Mouse (Mus musculus) ES-E14 (cell line): ENCODE measurements around the gene Tpgs1. TPM values are rescaled to one million over a fixed set of nuclear protein-coding genes. Genes with fewer than 3 reads are reported as not detected.

Experiments
- DNase-seq: peaks from one replicate; pipeline ENCODE4 v3.0.0-alpha.2; 2013; ENCODE audit warnings: low read depth, low spot score
- H3K27ac ChIP-seq: 2 replicates; pipeline ENCODE4 v1.5.1; 2012; ENCODE audit warnings: low read depth, mild to moderate bottlenecking, low read length, moderate library complexity, mixed read lengths; ENCODE audit not compliant: poor library complexity, insufficient read depth, severe bottlenecking
- H3K36me3 ChIP-seq: 2 replicates; pipeline ENCODE4 v1.6.1; 2012; ENCODE audit warnings: mild to moderate bottlenecking, low read length, moderate library complexity, mixed read lengths; ENCODE audit not compliant: control insufficient read depth, poor library complexity, insufficient read depth, severe bottlenecking
- H3K4me1 ChIP-seq, 2 experiments: fragments of 150-350 bp in 1 of 2; sonication (generic) in 1 of 2; 2 replicates each; pipeline ENCODE4 v1.6.1; 2012; ENCODE audit warnings: low read length in 2 of 2, mild to moderate bottlenecking in 1 of 2, mixed read lengths in 1 of 2; ENCODE audit not compliant: control insufficient read depth in 2 of 2, insufficient read depth in 2 of 2, poor library complexity in 1 of 2
- H3K4me3 ChIP-seq, 2 experiments: fragments of 150-350 bp in 1 of 2; sonication (generic) in 1 of 2; 2 replicates each; pipeline ENCODE4 v1.5.1; 2012; ENCODE audit warnings: low read length in 2 of 2, low read depth in 1 of 2, mild to moderate bottlenecking in 1 of 2, mixed read lengths in 1 of 2; ENCODE audit not compliant: insufficient read depth in 1 of 2, poor library complexity in 1 of 2, severe bottlenecking in 1 of 2
- H3K9ac ChIP-seq: 2 replicates; pipeline ENCODE4 v1.6.1; 2012; ENCODE audit warnings: low read depth, mild to moderate bottlenecking, low read length, mixed read lengths; ENCODE audit not compliant: poor library complexity, insufficient read depth, severe bottlenecking
- H3K9me3 ChIP-seq: fragments of 150-350 bp; sonication (generic); 2 replicates; pipeline ENCODE4 v1.6.1; 2012; ENCODE audit warnings: low read depth, mild to moderate bottlenecking, low read length; ENCODE audit not compliant: control insufficient read depth, insufficient read depth
- CHD2 ChIP-seq: IDR thresholded peaks from 2 replicates; pipeline ENCODE4 v1.6.1; 2014; ENCODE audit warnings: mild to moderate bottlenecking, low read depth, low read length, inconsistent platforms
- HCFC1 ChIP-seq: IDR thresholded peaks from 2 replicates; pipeline ENCODE4 v1.6.1; 2012; ENCODE audit warnings: low read length, inconsistent platforms, borderline replicate concordance; ENCODE audit not compliant: insufficient read depth
- MAFK ChIP-seq: IDR thresholded peaks from 2 replicates; pipeline ENCODE4 v1.6.1; 2014; ENCODE audit warnings: mild to moderate bottlenecking, low read depth, low read length, inconsistent platforms; ENCODE audit not compliant: insufficient read depth
- ZC3H11A ChIP-seq: IDR thresholded peaks from 2 replicates; pipeline ENCODE4 v1.6.1; 2012; ENCODE audit warnings: low read depth, mild to moderate bottlenecking, inconsistent platforms, low read length, borderline replicate concordance
- ZNF384 ChIP-seq: IDR thresholded peaks from 2 replicates; pipeline ENCODE4 v1.6.1; 2012; ENCODE audit warnings: low read depth, low read length, inconsistent platforms
- in situ Hi-C, 2 experiments: fragments of 600-800 bp; cut with MboI; formaldehyde crosslinking; loops; one replicate each; pipeline ENCODE4 v1.15.1; 2025; ENCODE audit warnings: low sequenced_read_pairs in 2 of 2, inconsistent platforms in 1 of 2; ENCODE audit not compliant: unreplicated experiment in 2 of 2
- total RNA-seq: library from RNA; depleted of rRNA; stranded (reverse); fragments of 300-350 nt; gene quantifications from 2 replicates; pipeline ENCODE4 v1.2.3, GENCODE M21; 2012; rRNA removed

Tpgs1 gene
- 29.9 and 46.7 TPM in 2 replicates for total RNA-seq

DNA sequence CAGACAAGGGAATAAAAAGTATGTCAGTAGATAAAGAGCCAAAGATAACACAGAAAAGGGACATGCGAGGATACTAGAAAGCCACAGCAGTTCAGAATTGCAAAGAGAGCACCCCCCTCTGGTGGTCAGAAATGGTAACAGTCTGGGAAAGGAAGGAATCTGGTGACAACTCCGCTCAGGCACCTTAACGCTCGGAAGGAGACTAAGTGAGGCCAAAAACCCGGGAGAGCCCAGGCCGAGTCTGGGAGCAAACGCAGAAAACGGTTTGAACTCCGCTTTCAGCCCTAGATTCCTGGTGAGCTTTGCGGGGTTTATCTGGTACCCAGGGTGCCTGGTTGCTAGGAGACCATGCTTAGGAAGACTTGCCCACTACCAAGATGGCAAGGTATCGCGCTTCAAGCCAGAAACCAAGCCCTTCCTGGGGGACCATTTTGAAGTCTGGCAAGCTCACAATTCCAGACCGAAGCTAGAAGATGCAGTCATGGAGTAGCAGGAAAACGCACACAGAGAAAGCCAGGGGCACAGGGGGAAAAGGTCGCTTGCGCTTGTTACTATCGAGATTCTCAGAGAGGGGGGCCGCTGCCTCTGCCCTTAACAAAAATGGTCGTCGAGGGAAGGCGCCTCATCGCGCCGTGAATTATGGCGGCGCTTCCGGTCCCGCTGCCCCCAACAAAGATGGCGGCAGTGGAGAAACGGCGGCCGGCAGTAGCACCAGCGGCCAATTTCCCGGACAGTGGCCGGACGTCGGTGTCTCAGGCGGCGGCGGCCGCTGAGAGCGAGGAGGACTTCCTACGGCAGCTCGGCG lies at the start of gene Tpgs1:
Tpgs1 (plus strand) TSS at position 599 of the 805 bp plus-strand sequence.
- peaks cover 5 to 25% of the 10 kb centered on the region in 2 experiments; a peak in 3 of 4 replicates for H3K4me1 ChIP-seq
- TF ChIP-seq CHD2 (no peak), MAFK (no peak), HCFC1 (peak; percentile 90), ZC3H11A (peak; percentile 29; the same call in 1 of the 2 replicates), ZNF384 (no peak)
- peak within 1 kb of the TSS; percentile 90 for H3K9ac ChIP-seq
- H3K36me3 ChIP-seq: no peaks in the 10 kb centered on the region
- in situ Hi-C loops: no loop called here
- peak within 1 kb of the TSS; percentile 79 to 82 for H3K4me3 ChIP-seq
- H3K9me3 ChIP-seq: no peaks in the 10 kb centered on the region
- peak; percentile 88 for DNase-seq
- peak within 1 kb of the TSS; percentile 85 for H3K27ac ChIP-seq

- no peak for DNase-seq
- in situ Hi-C loops: no loop called here
- H3K4me1 ChIP-seq: peaks cover 0 to 3% of the 10 kb centered on the region in 2 experiments; a peak in 2 of 4 replicates
- no peak for TF ChIP-seq MAFK
- no peak for TF ChIP-seq CHD2
- no peak for TF ChIP-seq ZNF384
- no peak for TF ChIP-seq ZC3H11A
- no peak overlapping the region for H3K27ac ChIP-seq
- H3K9me3 ChIP-seq: no peaks in the 10 kb centered on the region
- no peak overlapping the region for H3K4me3 ChIP-seq
- H3K9ac ChIP-seq: no peak overlapping the region
- H3K36me3 ChIP-seq: no peaks in the 10 kb centered on the region
These were observed 45.2 kb upstream of the Tpgs1 start for GRCm38 (mm10) chr10:79623950-79624349.

GRCm38 (mm10) chr10:79625398-79625797 lies 43.8 kb upstream of the Tpgs1 start:
- no peak for DNase-seq
- Histone ChIP-seq H3K9ac (no peak overlapping the region), H3K27ac (no peak overlapping the region), H3K9me3 (no peaks in the 10 kb centered on the region), H3K4me1 (peaks cover 0 to 8% of the 10 kb centered on the region in 2 experiments; a peak in 2 of 4 replicates), H3K4me3 (no peak overlapping the region), H3K36me3 (no peaks in the 10 kb centered on the region)
- TF ChIP-seq ZNF384 (no peak), ZC3H11A (no peak), HCFC1 (no peak), MAFK (no peak), CHD2 (no peak)
- in situ Hi-C loops: no loop called here

- no peak overlapping the region for H3K4me3 ChIP-seq
- peaks cover 0 to 5% of the 10 kb centered on the region in 2 experiments; a peak in 2 of 4 replicates for H3K4me1 ChIP-seq
- no peak for DNase-seq
- H3K9me3 ChIP-seq: no peaks in the 10 kb centered on the region
- H3K9ac ChIP-seq: no peak overlapping the region
- TF ChIP-seq ZNF384 (no peak), ZC3H11A (no peak), MAFK (no peak), HCFC1 (no peak), CHD2 (no peak)
- no peak overlapping the region for H3K27ac ChIP-seq
- no peaks in the 10 kb centered on the region for H3K36me3 ChIP-seq
- in situ Hi-C loops: no loop called here
These were observed 43.0 kb upstream of the Tpgs1 start for GRCm38 (mm10) chr10:79626156-79626555.

DNA sequence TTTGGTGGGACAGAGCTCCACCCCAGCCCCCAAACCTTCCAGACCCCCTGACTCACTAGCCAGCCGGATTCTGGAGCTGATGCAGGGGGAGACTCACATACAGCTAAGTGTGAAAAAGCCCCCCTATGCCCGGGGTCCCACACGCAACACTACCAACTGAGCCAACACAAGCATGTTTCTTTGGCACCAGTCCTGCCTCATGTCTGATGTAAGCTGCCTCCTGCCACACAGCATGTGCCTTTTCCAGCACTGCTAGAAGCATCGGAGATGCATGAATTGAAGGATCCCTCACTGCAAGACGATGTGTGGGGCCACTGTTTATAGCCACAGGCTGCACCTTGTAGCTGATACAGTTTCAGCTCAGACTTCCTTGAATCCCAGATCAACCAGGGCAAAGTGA lies 40.8 kb upstream of the Tpgs1 start:
- no peak for TF ChIP-seq HCFC1
- Histone ChIP-seq H3K36me3 (no peaks in the 10 kb centered on the region), H3K4me3 (no peak overlapping the region), H3K9ac (no peak overlapping the region), H3K4me1 (peaks cover 0 to 5% of the 10 kb centered on the region in 2 experiments; a peak in 2 of 4 replicates), H3K9me3 (no peaks in the 10 kb centered on the region), H3K27ac (no peak overlapping the region)
- in situ Hi-C loops: no loop called here
- DNase-seq: no peak
